14 mouse cellular contexts compared by ENCODE assay signal in genomic region chr1:132125249-132125648, GRCm38 (mm10). TPM values are rescaled to one million over a fixed set of nuclear protein-coding genes. Genes with fewer than 3 reads are reported as not detected.
DNase-seq lines count a peak whose midpoint lies in the region; ATAC-seq and TF ChIP-seq lines count a peak whose summit lies in the region.
"Had no signal": no experiment of that assay in that cellular context is flagged by ENCODE, and none has a peak within 500 bp of the region (broad histone marks: within the 10 kb centered on the region; RNA-seq: fewer than 3 reads in every experiment).

No protein-coding gene starts in this region.

- peak overlapping the region; percentile 54 for H3K27ac ChIP-seq in left cerebral cortex, adult 2 months
- H3K27ac ChIP-seq in intestine, postnatal 0 days (ENCODE audit: low read depth, low read length), result peak overlapping the region; percentile 81
- H3K27ac ChIP-seq in lung, postnatal 0 days (ENCODE audit: low read length), result peak overlapping the region; percentile 55; the same call in 1 of the 2 replicates
- H3K27ac ChIP-seq: midbrain, embryonic 12.5 days had no signal

- no peak for TF ChIP-seq EP300 in lung, postnatal 0 days (IDR thresholded peaks at IDR 0.05)

- H3K9ac ChIP-seq in intestine, postnatal 0 days (ENCODE audit: low read depth, low read length), result no peak overlapping the region
- H3K9ac ChIP-seq in lung, postnatal 0 days (replicated peaks; ENCODE audit: low read depth), result no peak overlapping the region
- H3K9ac ChIP-seq: midbrain, embryonic 12.5 days had no signal

- peak overlapping the region; percentile 40; the same call in 1 of the 2 replicates for H3K4me2 ChIP-seq in intestine, postnatal 0 days (replicated peaks; ENCODE audit: low read depth)
- no peak overlapping the region for H3K4me2 ChIP-seq in lung, postnatal 0 days (replicated peaks; ENCODE audit: low read depth, low read length)
- H3K4me2 ChIP-seq: midbrain, embryonic 12.5 days had no signal

- H3K27me3 ChIP-seq in intestine, postnatal 0 days (replicated peaks; ENCODE audit: control insufficient read depth, insufficient read depth, low read length), result no peaks in the 10 kb centered on the region
- no peaks in the 10 kb centered on the region for H3K27me3 ChIP-seq in lung, postnatal 0 days (replicated peaks; ENCODE audit: insufficient read depth, low read length)

- H3K4me3 ChIP-seq in left cerebral cortex, adult 2 months, result no peak overlapping the region
- H3K4me3 ChIP-seq in intestine, postnatal 0 days (ENCODE audit: low read depth, low read length), result no peak overlapping the region
- H3K4me3 ChIP-seq in lung, postnatal 0 days (ENCODE audit: low read depth, low read length), result no peak overlapping the region
- H3K4me3 ChIP-seq: erythroblast, embryonic 14.5 days; midbrain, embryonic 12.5 days had no signal

- 0 out of 2 replicates have a peak, but pooled peaks cover 3% of the 10 kb centered on the region for H3K36me3 ChIP-seq in intestine, postnatal 0 days (ENCODE audit: control insufficient read depth, insufficient read depth)
- H3K36me3 ChIP-seq in lung, postnatal 0 days (ENCODE audit: insufficient read depth, low read length), result no peaks in the 10 kb centered on the region
- H3K36me3 ChIP-seq: G1E; midbrain, embryonic 12.5 days had no signal

- intact Hi-C loops in left cerebral cortex, adult 2 months (cut with DNase I), result no loop called here
- intact Hi-C loops in left cerebral cortex, postnatal 10 days (cut with DNase I), result no loop called here

- 52% methylated on average over 4 of the region's 4 CpGs for WGBS in intestine, postnatal 0 days
- WGBS in lung, postnatal 0 days, result 36% methylated on average over 4 of the region's 4 CpGs

- no peak for ATAC-seq in intestine, postnatal 0 days
- peak; percentile 50 for ATAC-seq in lung, postnatal 0 days

- peak; percentile 38 for DNase-seq in adrenal gland, postnatal 14 days
- no peak for DNase-seq in adrenal gland, postnatal 10 days
- DNase-seq in left cerebral cortex, adult 2 months (ENCODE audit: extremely low spot score in 1 of 2, low spot score in 2 of 2), result no peak
- no peak for DNase-seq in left cerebral cortex, postnatal 10 days (ENCODE audit: extremely low spot score in 1 of 2, low spot score in 2 of 2)
- peak; percentile 56 for DNase-seq in lung, postnatal 0 days (ENCODE audit: low spot score)
- DNase-seq in T-cell, adult 2 months (ENCODE audit: low spot score), result no peak
- no peak for DNase-seq in ovary, postnatal 36 days (ENCODE audit: low spot score)
- DNase-seq: adrenal gland, adult 2 months; cerebellum, adult 8-10 months; gastrocnemius, postnatal 14 days had no signal

- H3K4me1 ChIP-seq in intestine, postnatal 0 days (replicated peaks; ENCODE audit: control insufficient read depth, insufficient read depth, low read length), result peaks cover 12% of the 10 kb centered on the region
- peaks cover 10% of the 10 kb centered on the region for H3K4me1 ChIP-seq in lung, postnatal 0 days (ENCODE audit: insufficient read depth, low read depth, low read length)

- no peaks in the 10 kb centered on the region for H3K9me3 ChIP-seq in intestine, postnatal 0 days (ENCODE audit: control insufficient read depth)
- H3K9me3 ChIP-seq in lung, postnatal 0 days (ENCODE audit: low read length), result no peaks in the 10 kb centered on the region
- H3K9me3 ChIP-seq: G1E; midbrain, embryonic 12.5 days had no signal

- TF ChIP-seq CTCF in left cerebral cortex, adult 2 months (IDR thresholded peaks at IDR 0.05), result no peak
- TF ChIP-seq CTCF in intestine, postnatal 0 days (IDR thresholded peaks at IDR 0.05; ENCODE audit: low read depth), result no peak
- no peak for TF ChIP-seq CTCF in lung, postnatal 0 days (IDR thresholded peaks at IDR 0.05)

RNA-seq across cellular contexts. Expression of gene Cdk18, which starts 14.2 kb away (rescaled TPM):
- 16.7 and 17.9 TPM in 2 replicates for total RNA-seq in adrenal gland, postnatal 14 days (2021)
- 10 to 100 TPM; 14.6 TPM for total RNA-seq in adrenal gland, postnatal 10 days (2021)
- 10 to 100 TPM; 27.9 to 33.2 TPM for total RNA-seq in left cerebral cortex, adult 2 months (2021)
- total RNA-seq in left cerebral cortex, postnatal 10 days (2021), result 10 to 100 TPM; 17.6 to 19.9 TPM
- 33.7 and 39.3 TPM in 2 replicates for polyA plus RNA-seq in intestine, postnatal 0 days (2015; fragmentation: Nextera tagmentation; extraction: Ambion mirVana)
- polyA plus RNA-seq in lung, postnatal 0 days (2015; fragmentation: Nextera tagmentation; extraction: Ambion mirVana), result 6.5 and 6.9 TPM in 2 replicates
- polyA plus RNA-seq: erythroblast, embryonic 14.5 days had no signal

RNA-seq across cellular contexts. Expression of gene Mfsd4a, which starts 57.4 kb away (rescaled TPM):
- total RNA-seq in adrenal gland, postnatal 14 days (2021), result 7.3 and 7.9 TPM in 2 replicates
- total RNA-seq in adrenal gland, postnatal 10 days (2021), result 1 to 10 TPM; 4.1 to 5.4 TPM
- 10 to 100 TPM; 80.0 to 85.2 TPM for total RNA-seq in left cerebral cortex, adult 2 months (2021)
- total RNA-seq in left cerebral cortex, postnatal 10 days (2021), result 10 to 100 TPM; 65.1 to 74.0 TPM
- 6.1 and 7.0 TPM in 2 replicates for polyA plus RNA-seq in intestine, postnatal 0 days (2015; fragmentation: Nextera tagmentation; extraction: Ambion mirVana)
- 7.5 and 8.4 TPM in 2 replicates for polyA plus RNA-seq in lung, postnatal 0 days (2015; fragmentation: Nextera tagmentation; extraction: Ambion mirVana)
- polyA plus RNA-seq: erythroblast, embryonic 14.5 days; G1E had no signal

Comparison
In these comparisons a context has a peak if more than half of its experiments do, and no peak if none do; other contexts are left out.
1. DNase-seq: peak in adrenal gland, postnatal 14 days (single experiment) and lung, postnatal 0 days (single experiment); none in adrenal gland, postnatal 10 days (single experiment), left cerebral cortex, adult 2 months (0 of 2), left cerebral cortex, postnatal 10 days (0 of 2), T-cell, adult 2 months (single experiment) and ovary, postnatal 36 days (single experiment).
2. Peak in every context shown above with its lines, with median percentiles within 50 percentile points of each other: H3K27ac ChIP-seq.